Mouse (Mus musculus): ENCODE data around the gene Slc2a13. TPM values are rescaled to one million over a fixed set of nuclear protein-coding genes. Genes with fewer than 3 reads are reported as not detected.

Slc2a13 gene
- polyA plus RNA-seq, 1 experiment from 2014 or later: 0.44 TPM

DNA sequence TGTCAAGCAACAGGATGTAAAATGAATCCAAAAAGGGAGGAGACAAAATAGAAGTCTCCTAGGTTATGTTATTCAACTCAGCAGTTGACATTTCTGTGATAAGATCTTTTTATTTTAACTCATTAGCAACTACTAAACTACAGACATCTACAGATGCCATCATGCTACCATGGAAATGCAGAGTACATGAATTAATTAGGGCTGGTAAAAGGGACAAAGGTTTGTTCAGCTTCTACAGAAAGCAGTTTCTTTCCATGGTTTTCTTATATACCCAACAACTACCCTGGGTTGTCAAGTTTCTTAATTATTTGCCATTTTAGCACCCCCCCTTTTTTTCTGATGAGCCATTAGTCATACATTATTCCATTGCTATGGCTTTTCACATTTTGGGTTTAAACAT lies 34.6 kb downstream of the Slc2a13 start:
- no peak for ATAC-seq (replicated peaks; ENCODE audit: low FRiP score)
- Histone ChIP-seq H3K27me3 (replicated peaks; ENCODE audit: control insufficient read depth, insufficient read depth, low read length) (no peaks in the 10 kb centered on the region), H3K9ac (ENCODE audit: low read depth, low read length) (no peak overlapping the region), H3K4me1 (replicated peaks; ENCODE audit: control insufficient read depth, insufficient read depth, low read length) (no peaks in the 10 kb centered on the region), H3K9me3 (ENCODE audit: control insufficient read depth, low read length) (no peaks in the 10 kb centered on the region), H3K36me3 (ENCODE audit: control insufficient read depth, insufficient read depth, low read length) (no peaks in the 10 kb centered on the region), H3K27ac (ENCODE audit: low read depth, low read length) (no peak overlapping the region), H3K4me3 (ENCODE audit: low read depth, low read length) (no peak overlapping the region), H3K4me2 (no peak overlapping the region)
- DNase-seq (ENCODE audit: low spot score): no peak

DNA sequence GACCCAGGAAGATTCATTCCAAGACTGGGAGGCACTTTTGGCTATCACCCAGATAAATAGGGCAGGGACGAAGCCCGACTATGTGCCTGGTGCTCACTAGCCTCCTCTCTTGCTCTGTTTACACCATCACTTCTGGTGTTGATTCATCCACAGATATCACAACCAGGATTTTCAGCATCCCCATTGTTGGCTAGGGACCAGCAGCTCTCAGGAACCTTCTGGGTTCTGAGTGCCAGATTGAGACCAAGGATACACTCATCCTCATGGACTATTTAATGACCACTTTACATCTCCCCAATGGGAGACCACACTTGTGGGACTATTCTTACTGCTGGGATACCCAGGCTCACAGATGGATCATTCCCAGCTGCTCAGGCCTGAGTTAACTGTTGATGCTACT lies 46.2 kb downstream of the Slc2a13 start:
- H3K4me1 ChIP-seq (replicated peaks; ENCODE audit: control insufficient read depth, insufficient read depth, low read length): no peaks in the 10 kb centered on the region
- H3K9ac ChIP-seq (ENCODE audit: low read depth, low read length): no peak overlapping the region
- no peak overlapping the region for H3K27ac ChIP-seq (ENCODE audit: low read depth, low read length)
- no peak overlapping the region for H3K4me2 ChIP-seq
- no peak overlapping the region for H3K4me3 ChIP-seq (ENCODE audit: low read depth, low read length)
- DNase-seq (ENCODE audit: low spot score) (no peak), ATAC-seq (replicated peaks; ENCODE audit: low FRiP score) (no peak)
- WGBS: 79% methylated on average over 2 of the region's 2 CpGs
- H3K27me3 ChIP-seq (replicated peaks; ENCODE audit: control insufficient read depth, insufficient read depth, low read length): no peaks in the 10 kb centered on the region
- H3K36me3 ChIP-seq (ENCODE audit: control insufficient read depth, insufficient read depth, low read length): no peaks in the 10 kb centered on the region
- H3K9me3 ChIP-seq (ENCODE audit: control insufficient read depth, low read length): no peaks in the 10 kb centered on the region

DNA sequence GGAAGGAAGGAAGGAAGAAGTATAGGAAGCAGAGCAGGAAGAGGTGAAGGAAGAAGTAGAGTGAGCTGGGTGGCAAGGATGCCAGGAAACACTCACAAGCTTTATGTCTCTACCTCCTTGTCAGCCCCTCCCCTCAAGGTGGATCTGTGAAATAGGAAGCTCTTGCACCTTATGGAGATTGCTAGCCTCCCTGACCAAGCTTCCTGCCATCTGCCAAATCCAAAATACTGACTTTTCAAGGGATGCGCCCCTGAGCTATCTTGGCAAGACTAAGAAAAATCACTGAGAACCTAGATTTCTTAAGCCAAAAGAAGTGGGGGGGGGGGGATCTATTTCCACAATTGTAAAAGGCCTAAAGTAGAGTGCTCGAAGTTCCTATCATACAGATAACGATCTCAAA lies 46.9 kb downstream of the Slc2a13 start:
- Histone ChIP-seq H3K4me1 (replicated peaks; ENCODE audit: control insufficient read depth, insufficient read depth, low read length) (no peaks in the 10 kb centered on the region), H3K4me3 (ENCODE audit: low read depth, low read length) (no peak overlapping the region), H3K27me3 (replicated peaks; ENCODE audit: control insufficient read depth, insufficient read depth, low read length) (no peaks in the 10 kb centered on the region), H3K27ac (ENCODE audit: low read depth, low read length) (no peak overlapping the region), H3K36me3 (ENCODE audit: control insufficient read depth, insufficient read depth, low read length) (no peaks in the 10 kb centered on the region), H3K9me3 (ENCODE audit: control insufficient read depth, low read length) (no peaks in the 10 kb centered on the region), H3K4me2 (no peak overlapping the region), H3K9ac (ENCODE audit: low read depth, low read length) (no peak overlapping the region)
- DNase-seq (ENCODE audit: low spot score): no peak
- 86% methylated on average over 3 of the region's 3 CpGs for WGBS
- ATAC-seq (replicated peaks; ENCODE audit: low FRiP score): no peak

DNA sequence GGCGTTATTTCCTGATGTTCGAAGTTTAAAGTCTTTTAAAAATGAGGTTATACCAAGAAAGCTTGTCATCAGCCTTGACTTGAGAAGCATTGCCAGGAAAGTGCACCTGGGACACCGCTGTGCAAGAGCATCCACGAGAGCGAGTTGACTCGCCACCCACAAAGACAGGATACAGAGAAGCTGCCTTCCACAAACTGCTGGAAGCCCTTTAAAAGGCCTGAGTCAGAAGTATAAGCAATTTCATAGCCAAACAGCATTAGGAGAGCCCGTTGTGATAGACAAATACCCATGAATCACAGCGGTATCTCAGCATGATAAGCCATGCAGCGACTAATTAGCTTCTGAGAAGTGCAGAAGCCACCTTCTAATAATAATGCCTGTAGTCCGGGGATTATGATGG lies 48.6 kb downstream of the Slc2a13 start:
- no peaks in the 10 kb centered on the region for H3K4me1 ChIP-seq (replicated peaks; ENCODE audit: control insufficient read depth, insufficient read depth, low read length)
- H3K4me3 ChIP-seq (ENCODE audit: low read depth, low read length): no peak overlapping the region
- no peaks in the 10 kb centered on the region for H3K27me3 ChIP-seq (replicated peaks; ENCODE audit: control insufficient read depth, insufficient read depth, low read length)
- no peak overlapping the region for H3K27ac ChIP-seq (ENCODE audit: low read depth, low read length)
- no peak overlapping the region for H3K4me2 ChIP-seq
- H3K9me3 ChIP-seq (ENCODE audit: control insufficient read depth, low read length): no peaks in the 10 kb centered on the region
- no peak for ATAC-seq (replicated peaks; ENCODE audit: low FRiP score)
- H3K9ac ChIP-seq (ENCODE audit: low read depth, low read length): no peak overlapping the region
- WGBS: 76% methylated on average over 10 of the region's 10 CpGs
- no peaks in the 10 kb centered on the region for H3K36me3 ChIP-seq (ENCODE audit: control insufficient read depth, insufficient read depth, low read length)
- no peak for DNase-seq (ENCODE audit: low spot score)

DNA sequence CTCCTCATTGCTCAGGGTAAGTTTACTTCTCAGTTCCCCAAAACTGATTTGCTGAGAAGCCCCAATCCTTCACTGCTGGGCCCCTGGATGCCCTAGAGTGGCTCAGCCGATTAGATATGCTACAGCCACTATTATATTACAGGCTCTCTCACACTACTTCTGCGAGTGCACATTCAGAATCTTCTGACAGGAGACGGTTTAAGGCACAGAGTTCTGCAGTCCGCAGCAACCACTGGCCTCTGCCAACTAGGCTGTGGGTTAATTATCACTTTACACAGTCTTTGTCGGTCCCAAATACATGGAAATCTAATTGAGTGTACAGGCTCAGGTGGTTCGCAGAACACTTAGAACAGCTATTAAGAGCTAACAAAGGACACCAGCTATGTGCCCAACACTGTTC lies 69.8 kb downstream of the Slc2a13 start:
- Histone ChIP-seq H3K9ac (ENCODE audit: low read depth, low read length) (no peak overlapping the region), H3K4me2 (no peak overlapping the region), H3K9me3 (ENCODE audit: control insufficient read depth, low read length) (no peaks in the 10 kb centered on the region), H3K4me1 (replicated peaks; ENCODE audit: control insufficient read depth, insufficient read depth, low read length) (no peaks in the 10 kb centered on the region), H3K27ac (ENCODE audit: low read depth, low read length) (no peak overlapping the region), H3K27me3 (replicated peaks; ENCODE audit: control insufficient read depth, insufficient read depth, low read length) (no peaks in the 10 kb centered on the region), H3K36me3 (ENCODE audit: control insufficient read depth, insufficient read depth, low read length) (no peaks in the 10 kb centered on the region), H3K4me3 (ENCODE audit: low read depth, low read length) (no peak overlapping the region)
- WGBS: 84% methylated on average over 6 of the region's 6 CpGs
- DNase-seq (ENCODE audit: low spot score): no peak
- no peak for ATAC-seq (replicated peaks; ENCODE audit: low FRiP score)

DNA sequence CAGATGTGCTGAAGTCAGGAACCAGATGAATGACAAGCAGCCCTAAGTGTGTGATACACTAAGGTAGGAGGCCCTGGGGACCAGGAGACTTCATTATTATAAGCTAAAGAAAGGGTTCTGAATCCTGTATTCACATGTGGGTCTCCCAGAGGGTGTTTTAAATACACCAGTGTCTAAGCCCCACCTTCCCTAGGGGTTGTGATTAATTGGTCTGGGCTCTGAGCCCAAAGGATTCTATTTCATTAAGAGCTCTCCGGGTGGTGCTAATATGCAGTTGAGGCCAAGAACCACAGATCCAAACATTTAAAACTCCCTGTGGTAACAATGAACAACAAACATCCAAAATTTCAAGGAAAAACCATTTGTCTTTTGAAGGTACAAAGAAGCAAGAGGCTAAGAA lies 70.4 kb downstream of the Slc2a13 start:
- H3K27me3 ChIP-seq (replicated peaks; ENCODE audit: control insufficient read depth, insufficient read depth, low read length): no peaks in the 10 kb centered on the region
- H3K9ac ChIP-seq (ENCODE audit: low read depth, low read length): no peak overlapping the region
- WGBS: 50% methylated on average over 1 of the region's 1 CpGs
- no peaks in the 10 kb centered on the region for H3K36me3 ChIP-seq (ENCODE audit: control insufficient read depth, insufficient read depth, low read length)
- no peak overlapping the region for H3K4me3 ChIP-seq (ENCODE audit: low read depth, low read length)
- no peaks in the 10 kb centered on the region for H3K4me1 ChIP-seq (replicated peaks; ENCODE audit: control insufficient read depth, insufficient read depth, low read length)
- H3K9me3 ChIP-seq (ENCODE audit: control insufficient read depth, low read length): no peaks in the 10 kb centered on the region
- no peak overlapping the region for H3K4me2 ChIP-seq
- ATAC-seq (replicated peaks; ENCODE audit: low FRiP score): no peak
- H3K27ac ChIP-seq (ENCODE audit: low read depth, low read length): no peak overlapping the region
- no peak for DNase-seq (ENCODE audit: low spot score)

DNA sequence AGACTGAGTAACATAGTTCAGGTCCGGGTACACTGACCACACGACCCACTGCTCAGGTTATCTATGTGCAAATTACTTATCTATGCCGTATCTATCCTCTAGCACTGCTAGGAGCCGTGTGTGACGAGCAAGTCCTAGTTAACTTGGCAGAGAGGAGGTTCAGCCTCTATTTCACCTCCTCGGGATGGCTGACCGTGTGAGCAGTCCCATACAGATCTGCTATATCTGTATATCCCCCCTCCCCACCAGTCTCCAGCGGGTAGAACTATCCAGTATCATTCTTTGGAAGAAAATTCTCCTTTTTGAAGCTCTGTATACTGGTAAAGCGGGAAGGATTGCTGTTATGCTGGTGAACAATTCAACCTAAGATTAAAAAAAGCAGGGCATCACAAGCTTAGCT lies 70.8 kb downstream of the Slc2a13 start:
- WGBS: 80% methylated on average over 9 of the region's 9 CpGs
- Histone ChIP-seq H3K9ac (ENCODE audit: low read depth, low read length) (no peak overlapping the region), H3K27ac (ENCODE audit: low read depth, low read length) (no peak overlapping the region), H3K4me1 (replicated peaks; ENCODE audit: control insufficient read depth, insufficient read depth, low read length) (no peaks in the 10 kb centered on the region), H3K4me3 (ENCODE audit: low read depth, low read length) (no peak overlapping the region), H3K9me3 (ENCODE audit: control insufficient read depth, low read length) (no peaks in the 10 kb centered on the region), H3K27me3 (replicated peaks; ENCODE audit: control insufficient read depth, insufficient read depth, low read length) (no peaks in the 10 kb centered on the region), H3K4me2 (no peak overlapping the region), H3K36me3 (ENCODE audit: control insufficient read depth, insufficient read depth, low read length) (no peaks in the 10 kb centered on the region)
- DNase-seq (ENCODE audit: low spot score) (no peak), ATAC-seq (replicated peaks; ENCODE audit: low FRiP score) (no peak)

DNA sequence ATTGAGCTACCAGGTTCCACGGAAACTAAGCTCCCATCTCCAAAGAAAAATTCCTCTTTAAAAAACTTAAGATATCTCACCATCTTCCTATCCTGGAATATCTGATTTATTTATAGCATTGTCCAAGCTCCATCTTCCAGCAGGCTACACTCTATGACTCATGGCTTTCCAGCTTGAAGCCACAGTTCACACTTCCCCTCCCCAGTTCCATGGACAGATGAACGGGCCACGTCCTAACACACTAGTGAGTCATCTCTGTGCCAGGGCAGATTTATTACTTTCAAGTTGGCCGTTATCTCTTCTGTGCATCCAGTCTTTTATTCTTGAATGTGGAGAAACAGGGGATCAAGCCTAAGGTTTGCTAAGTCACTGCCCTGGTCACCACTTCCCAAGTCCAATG lies 78.0 kb downstream of the Slc2a13 start:
- Histone ChIP-seq H3K4me2 (no peak overlapping the region), H3K4me1 (replicated peaks; ENCODE audit: control insufficient read depth, insufficient read depth, low read length) (no peaks in the 10 kb centered on the region), H3K27ac (ENCODE audit: low read depth, low read length) (no peak overlapping the region), H3K4me3 (ENCODE audit: low read depth, low read length) (no peak overlapping the region), H3K27me3 (replicated peaks; ENCODE audit: control insufficient read depth, insufficient read depth, low read length) (no peaks in the 10 kb centered on the region), H3K9me3 (ENCODE audit: control insufficient read depth, low read length) (no peaks in the 10 kb centered on the region), H3K9ac (ENCODE audit: low read depth, low read length) (no peak overlapping the region), H3K36me3 (ENCODE audit: control insufficient read depth, insufficient read depth, low read length) (no peaks in the 10 kb centered on the region)
- ATAC-seq (replicated peaks; ENCODE audit: low FRiP score) (no peak), DNase-seq (ENCODE audit: low spot score) (no peak)
- 78% methylated on average over 4 of the region's 4 CpGs for WGBS

DNA sequence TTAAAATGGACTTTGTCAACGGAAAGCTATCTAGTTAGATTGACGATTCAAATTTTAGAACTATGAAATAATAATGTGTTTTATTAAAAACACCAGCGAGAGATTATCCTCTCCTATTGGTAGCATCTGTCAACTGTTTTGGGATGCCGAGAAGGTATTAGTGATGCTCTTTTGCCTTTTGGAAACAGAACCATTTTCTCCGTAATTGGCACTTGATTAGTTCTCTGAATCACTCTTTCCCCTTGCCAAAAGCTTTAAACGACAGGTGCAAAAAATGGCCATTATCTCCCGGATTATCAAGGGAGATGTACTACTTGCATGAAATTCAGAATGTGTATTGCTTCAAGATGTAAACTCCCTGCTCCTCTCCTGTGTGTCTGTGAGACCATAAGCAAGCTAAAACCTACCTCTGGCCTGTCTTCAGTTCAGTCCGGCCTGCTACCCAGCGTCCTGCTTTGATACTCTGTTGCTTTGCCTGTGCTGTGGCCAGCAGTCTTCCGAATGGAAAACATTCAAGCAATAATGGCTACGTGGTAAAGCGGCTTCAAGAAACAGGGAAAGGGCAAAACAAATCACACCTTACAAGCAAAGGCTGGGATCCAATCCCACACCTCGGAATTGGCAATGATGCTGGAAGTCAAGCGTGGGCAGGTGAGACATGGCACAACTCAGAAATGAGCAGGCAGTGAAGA lies 93.0 kb downstream of the Slc2a13 start:
- no peak overlapping the region for H3K4me3 ChIP-seq (ENCODE audit: low read depth, low read length)
- no peaks in the 10 kb centered on the region for H3K4me1 ChIP-seq (replicated peaks; ENCODE audit: control insufficient read depth, insufficient read depth, low read length)
- no peaks in the 10 kb centered on the region for H3K9me3 ChIP-seq (ENCODE audit: control insufficient read depth, low read length)
- WGBS: 85% methylated on average over 14 of the region's 14 CpGs
- H3K36me3 ChIP-seq (ENCODE audit: control insufficient read depth, insufficient read depth, low read length): no peaks in the 10 kb centered on the region
- H3K9ac ChIP-seq (ENCODE audit: low read depth, low read length): no peak overlapping the region
- H3K4me2 ChIP-seq: no peak overlapping the region
- no peak for DNase-seq (ENCODE audit: low spot score)
- H3K27ac ChIP-seq (ENCODE audit: low read depth, low read length): no peak overlapping the region
- H3K27me3 ChIP-seq (replicated peaks; ENCODE audit: control insufficient read depth, insufficient read depth, low read length): no peaks in the 10 kb centered on the region
- ATAC-seq (replicated peaks; ENCODE audit: low FRiP score): no peak

All from liver, embryonic 11.5 days (tissue).